Mouse (Mus musculus) small intestine, adult 10 weeks (tissue): ENCODE data around the gene Gtf2e1. TPM values are rescaled to one million over a fixed set of nuclear protein-coding genes. Genes with fewer than 3 reads are reported as not detected.

Experiments used
- polyA plus RNA-seq: library from polyadenylated mRNA; stranded (reverse); fragments of 350-450 nt; fragmentation: Illumina TruSeq; extraction: RNeasy Lipid Tissue Mini Kit (QIAGEN cat#74804); gene quantifications from one replicate; pipeline ENCODE4 v1.2.3, GENCODE M21; 2014; ENCODE audit warnings: low replicate concordance

Gene Gtf2e1
- polyA plus RNA-seq = 11.5 TPM

GRCm38 (mm10) chr16:37539611-37540580, at the start of gene Gtf2e1, which contains the start of gene Rabl3:
Gene Gtf2e1, minus strand, starts transcription at chr16:37539789.
Gene Rabl3, plus strand, starts transcription at chr16:37539885.

GRCm38 (mm10) chr16:37579994-37580393, 40.4 kb upstream of the Gtf2e1 start, which contains the start of gene Hgd:
Gene Hgd, plus strand, starts transcription at chr16:37580153.

Other genes starting within 250 kb of the Gtf2e1 start
- 1.4 TPM for gene Stxbp5l, start 154.8 kb downstream of the Gtf2e1 start, polyA plus RNA-seq
- gene Rabl3, start 96 bp upstream of the Gtf2e1 start, polyA plus RNA-seq = 45.6 TPM
- gene Hgd, start 40.4 kb upstream of the Gtf2e1 start, polyA plus RNA-seq = not detected
- 340 TPM for gene Ndufb4, start 114.7 kb upstream of the Gtf2e1 start, polyA plus RNA-seq
- 18.7 TPM for gene Fstl1, start 237.1 kb upstream of the Gtf2e1 start, polyA plus RNA-seq